10 mouse cellular contexts compared by ENCODE assay signal in genomic region chr7:37934770-37935182, GRCm38 (mm10).
DNase-seq lines count a peak whose midpoint lies in the region; ATAC-seq and TF ChIP-seq lines count a peak whose summit lies in the region.
"Had no signal": no experiment of that assay in that cellular context is flagged by ENCODE, and none has a peak within 500 bp of the region (broad histone marks: within the 10 kb centered on the region; RNA-seq: fewer than 3 reads in every experiment).

No protein-coding gene starts in this region.

- H3K9me3 ChIP-seq in midbrain, embryonic 10.5 days (replicated peaks): no peaks in the 10 kb centered on the region; the same call in 1 of the 2 replicates
- H3K9me3 ChIP-seq: embryonic facial prominence, embryonic 12.5 days; liver, embryonic 15.5 days had no signal

- peaks cover 43% of the 10 kb centered on the region for H3K4me1 ChIP-seq in midbrain, embryonic 10.5 days

- H3K27me3 ChIP-seq in Patski: no peaks in the 10 kb centered on the region
- H3K27me3 ChIP-seq in midbrain, embryonic 10.5 days (ENCODE audit: low read depth, poor library complexity, severe bottlenecking): no peaks in the 10 kb centered on the region
- H3K27me3 ChIP-seq: embryonic facial prominence, embryonic 12.5 days; liver, embryonic 15.5 days had no signal

- POLR2A ChIA-PET in Patski (lab: Charles Lee): interaction anchor here (0.6 kb wide), 1 partner anchor 266 kb away, joined by 3 read pairs; no protein-coding TSS in a partner anchor

- peaks cover 7% of the 10 kb centered on the region for H3K36me3 ChIP-seq in midbrain, embryonic 10.5 days
- H3K36me3 ChIP-seq: embryonic facial prominence, embryonic 12.5 days had no signal

- peak; percentile 54 for DNase-seq in kidney, postnatal 10 days
- DNase-seq in kidney, adult 9 months: no peak
- no peak for DNase-seq in Patski (ENCODE audit: low read depth, low spot score)
- DNase-seq in embryo, embryonic 10.5 days (ENCODE audit: low spot score): peak; percentile 64
- DNase-seq in induced T-regulatory cell, adult 2 months (ENCODE audit: low read depth): peak; percentile 14
- DNase-seq in midbrain, embryonic 10.5 days (ENCODE audit: low spot score): peak; percentile 57

- H3K4me3 ChIP-seq in midbrain, embryonic 10.5 days: no peak overlapping the region
- H3K4me3 ChIP-seq: embryonic facial prominence, embryonic 12.5 days; liver, embryonic 15.5 days had no signal

- WGBS in midbrain, embryonic 10.5 days: 21% methylated on average over 5 of the region's 5 CpGs

- peak; percentile 79 for TF ChIP-seq CTCF in Patski (IDR thresholded peaks at IDR 0.05)

- CTCF ChIA-PET in Patski (lab: Charles Lee): interaction anchor here (0.7 to 3.7 kb wide), 12 partner anchors 9 to 561 kb away, joined by 3 to 14 read pairs (median 4); no protein-coding TSS in a partner anchor

- in situ Hi-C loops in Patski (cut with MboI; ENCODE audit: low pct_unique_long_range_greater_than_20kb): no loop called here

- ATAC-seq in Patski: no peak
- no peak for ATAC-seq in erythroblast, adult 5-6 weeks (replicated peaks; ENCODE audit: low FRiP score, poor library complexity, severe bottlenecking)
- no peak for ATAC-seq in erythroid progenitor cell, adult 5-6 weeks (replicated peaks; ENCODE audit: low FRiP score, poor library complexity, severe bottlenecking)

- H3K27ac ChIP-seq in midbrain, embryonic 10.5 days (replicated peaks): no peak overlapping the region
- H3K27ac ChIP-seq: embryonic facial prominence, embryonic 12.5 days; liver, embryonic 15.5 days had no signal

Comparison
In these comparisons a context has a peak if more than half of its experiments do, and no peak if none do; other contexts are left out.
1. DNase-seq: peak in kidney, postnatal 10 days (single experiment), embryo, embryonic 10.5 days (single experiment), induced T-regulatory cell, adult 2 months (single experiment) and midbrain, embryonic 10.5 days (single experiment); none in kidney, adult 9 months (single experiment) and Patski (single experiment).